Mouse (Mus musculus): Measurements from ENCODE around the gene Plekhj1.

- no peak for TF ChIP-seq GATA1 (IDR thresholded peaks at IDR 0.05; ENCODE audit: low read length)
- no peak for TF ChIP-seq TAL1 (IDR thresholded peaks at IDR 0.05; ENCODE audit: low read length)
Measured at GRCm38 (mm10) chr10:80773816-80774215, 24.6 kb downstream of the Plekhj1 start.

Measured in erythroblast, embryonic 14.5 days (primary cell).